Mouse (Mus musculus) spleen, adult 2 months (tissue): Measurements from ENCODE around the gene Asb12. TPM values are rescaled to one million over a fixed set of nuclear protein-coding genes. Genes with fewer than 3 reads are reported as not detected.

ENCODE experiments used
- DNase-seq, 2 experiments: peaks; one replicate each; pipeline versions ENCODE4 v3.0.0 to v3.0.0-alpha.2; 2012 to 2021; ENCODE audit warnings: low spot score in 2 of 2, low read depth in 1 of 2
- H3K27ac ChIP-seq: fragments of 200-500 bp; 2 replicates; pipeline ENCODE4 v1.5.1; 2012; ENCODE audit warnings: low read length, inconsistent platforms; ENCODE audit not compliant: insufficient read depth
- H3K27me3 ChIP-seq: fragments of 200-500 bp; 2 replicates; pipeline ENCODE4 v1.6.1; 2012; ENCODE audit warnings: mild to moderate bottlenecking, moderate library complexity, low read length, inconsistent platforms; ENCODE audit not compliant: control insufficient read depth, insufficient read depth
- H3K36me3 ChIP-seq: fragments of 200-500 bp; 2 replicates; pipeline ENCODE4 v1.6.1; 2012; ENCODE audit warnings: mild to moderate bottlenecking, low read length, inconsistent platforms; ENCODE audit not compliant: control insufficient read depth, insufficient read depth
- H3K4me1 ChIP-seq: fragments of 200-500 bp; 2 replicates; pipeline ENCODE4 v1.6.1; 2011; ENCODE audit warnings: inconsistent platforms; ENCODE audit not compliant: control insufficient read depth, insufficient read depth, insufficient read length
- H3K4me3 ChIP-seq: fragments of 200-500 bp; 2 replicates; pipeline ENCODE4 v1.5.1; 2011; ENCODE audit warnings: mild to moderate bottlenecking, inconsistent platforms; ENCODE audit not compliant: insufficient read depth, insufficient read length; ENCODE audit errors: extremely low read depth
- CTCF ChIP-seq: fragments of 200-500 bp; IDR thresholded peaks from 2 replicates; pipeline ENCODE4 v1.5.1; 2011; ENCODE audit warnings: mild to moderate bottlenecking, inconsistent platforms; ENCODE audit not compliant: insufficient read depth, insufficient read length, insufficient replicate concordance; ENCODE audit errors: extremely low read depth
- POLR2A ChIP-seq: fragments of 200-500 bp; IDR thresholded peaks from 2 replicates; pipeline ENCODE4 v1.6.1; 2011; ENCODE audit warnings: low read depth, low read length, inconsistent platforms
- WGBS: fragments of 180-500 bp; shearing (Covaris S2); methylation state at CpG from one replicate; pipeline ENCODE4 v1.1.7; 2018; 5-methylcytosine and 5-hydroxymethylcytosine counted together
- polyA plus RNA-seq: library from polyadenylated mRNA; depleted of rRNA; stranded (reverse); fragments of >200 nt; gene quantifications from 2 replicates; pipeline ENCODE4 v1.2.3, GENCODE M21; 2012; rRNA removed

The Asb12 gene
- polyA plus RNA-seq, 1 experiment = not detected

- no peaks in the 10 kb centered on the region; the same call in 1 of the 2 replicates for H3K27me3 ChIP-seq
- TF ChIP-seq POLR2A (no peak), CTCF (no peak)
Observed at GRCm38 (mm10) chrX:95441290-95441689, 116.5 kb downstream of the Asb12 start.

GRCm38 (mm10) chrX:95438491-95438890, 119.3 kb downstream of the Asb12 start:
- Histone ChIP-seq H3K4me3 (no peak overlapping the region), H3K36me3 (no peaks in the 10 kb centered on the region), H3K27ac (no peak overlapping the region), H3K4me1 (peaks cover 3% of the 10 kb centered on the region; the same call in 1 of the 2 replicates), H3K27me3 (no peaks in the 10 kb centered on the region; the same call in 1 of the 2 replicates)
- TF ChIP-seq POLR2A = no peak
- TF ChIP-seq CTCF = no peak
- 77% methylated on average over 4 of the region's 4 CpGs for WGBS
- DNase-seq = no peak

More at GRCm38 (mm10) chrX:95441290-95441689, 116.5 kb downstream of the Asb12 start:
- DNase-seq = no peak
- no peaks in the 10 kb centered on the region for H3K36me3 ChIP-seq
- no peak overlapping the region for H3K4me3 ChIP-seq
- peaks cover 3% of the 10 kb centered on the region; the same call in 1 of the 2 replicates for H3K4me1 ChIP-seq
- no peak overlapping the region; the same call in 1 of the 2 replicates for H3K27ac ChIP-seq

- no peaks in the 10 kb centered on the region for H3K36me3 ChIP-seq
- TF ChIP-seq POLR2A (no peak), CTCF (no peak)
- no peak overlapping the region for H3K4me3 ChIP-seq
- H3K27ac ChIP-seq = no peak overlapping the region
- no peaks in the 10 kb centered on the region; the same call in 1 of the 2 replicates for H3K27me3 ChIP-seq
- H3K4me1 ChIP-seq = no peaks in the 10 kb centered on the region
- DNase-seq = no peak
- 94% methylated on average over 1 of the region's 1 CpGs for WGBS
Observed at GRCm38 (mm10) chrX:95437236-95437635, 120.6 kb downstream of the Asb12 start.

Other genes starting within 250 kb of the Asb12 start
- gene Amer1, start 113.1 kb downstream of the Asb12 start, polyA plus RNA-seq = 1.3 and 1.4 TPM in 2 replicates
- not detected in 2 replicates for gene Pfn5, start 117 bp upstream of the Asb12 start, polyA plus RNA-seq
- 0.67 and 0.70 TPM in 2 replicates for gene Zc4h2, start 100.5 kb upstream of the Asb12 start, polyA plus RNA-seq
- 0.21 and 0.46 TPM in 2 replicates for gene Zc3h12b, start 153.7 kb upstream of the Asb12 start, polyA plus RNA-seq